Mouse (Mus musculus) retina, postnatal 7 days (tissue): ENCODE data around the gene Prss21.

Experiments
- DNase-seq: peaks from one replicate; pipeline ENCODE4 v3.0.0-alpha.2; 2012; ENCODE audit warnings: low read depth, low spot score

The Prss21 gene

DNA sequence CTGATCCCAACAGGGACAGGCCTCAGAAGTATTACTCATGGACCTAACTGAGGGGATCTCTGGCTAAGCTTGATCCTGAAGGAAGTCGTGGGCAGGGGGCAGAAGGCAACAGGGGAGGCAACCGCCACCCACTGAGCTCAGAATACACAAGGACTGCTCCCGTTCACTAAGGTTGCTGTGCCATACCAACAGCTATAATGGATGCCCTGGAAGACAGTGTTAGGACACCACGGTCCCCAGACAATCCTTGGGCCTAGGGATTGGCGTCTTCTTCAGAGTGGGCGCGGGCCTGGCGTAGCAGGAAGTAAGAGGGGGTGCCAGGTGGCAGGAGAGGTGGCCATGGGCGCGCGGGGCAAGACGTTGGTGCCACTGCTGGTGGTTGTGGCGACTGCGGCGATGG lies at the start of gene Prss21:
Prss21 (plus strand) TSS at position 301 of the 400 bp plus-strand sequence.
- DNase-seq: no peak

DNA sequence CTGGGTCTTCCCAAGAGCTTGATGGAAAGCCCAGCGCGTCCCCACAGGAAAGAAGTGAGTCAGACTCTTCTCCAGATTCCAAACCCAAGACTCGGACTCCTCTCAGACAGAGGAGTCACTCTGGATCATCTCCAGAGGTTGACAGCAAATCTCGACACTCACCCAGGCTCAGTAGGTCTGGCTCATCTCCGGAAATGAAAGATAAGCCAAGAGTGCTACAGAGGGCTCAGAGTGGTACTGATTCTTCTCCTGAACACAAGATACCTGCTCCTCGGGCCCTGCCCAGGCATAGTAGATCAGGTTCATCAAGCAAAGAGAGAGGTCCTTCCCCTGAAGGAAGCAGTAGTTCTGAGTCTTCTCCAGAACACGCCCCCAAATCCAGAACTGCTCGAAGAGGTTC lies 49.3 kb upstream of the Prss21 start:
- DNase-seq: no peak

DNA sequence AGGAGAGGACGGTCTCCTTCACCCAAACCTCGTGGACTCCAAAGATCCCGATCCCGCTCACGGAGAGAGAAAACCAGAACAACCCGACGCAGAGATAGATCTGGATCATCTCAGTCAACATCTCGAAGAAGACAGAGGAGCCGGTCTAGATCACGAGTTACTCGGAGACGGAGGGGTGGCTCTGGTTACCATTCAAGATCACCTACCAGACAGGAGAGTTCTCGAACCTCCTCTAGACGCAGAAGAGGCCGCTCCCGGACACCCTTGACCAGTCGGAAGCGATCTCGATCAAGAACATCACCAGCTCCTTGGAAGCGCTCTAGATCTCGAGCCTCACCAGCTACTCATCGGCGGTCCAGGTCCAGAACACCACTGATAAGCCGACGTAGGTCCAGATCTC lies 48.6 kb upstream of the Prss21 start:
- no peak for DNase-seq

DNA sequence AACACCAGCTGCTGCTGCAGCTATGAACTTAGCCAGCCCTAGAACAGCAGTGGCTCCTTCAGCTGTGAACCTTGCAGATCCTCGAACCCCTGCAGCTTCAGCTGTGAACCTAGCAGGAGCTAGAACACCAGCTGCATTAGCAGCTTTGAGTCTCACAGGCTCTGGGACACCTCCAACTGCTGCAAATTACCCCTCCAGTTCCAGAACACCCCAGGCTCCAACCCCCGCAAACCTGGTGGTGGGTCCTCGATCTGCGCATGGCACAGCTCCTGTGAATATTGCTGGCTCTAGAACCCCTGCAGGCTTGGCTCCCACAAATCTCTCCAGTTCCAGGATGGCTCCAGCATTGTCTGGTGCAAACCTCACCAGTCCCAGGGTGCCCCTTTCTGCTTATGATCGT lies 47.1 kb upstream of the Prss21 start:
- DNase-seq: no peak

DNA sequence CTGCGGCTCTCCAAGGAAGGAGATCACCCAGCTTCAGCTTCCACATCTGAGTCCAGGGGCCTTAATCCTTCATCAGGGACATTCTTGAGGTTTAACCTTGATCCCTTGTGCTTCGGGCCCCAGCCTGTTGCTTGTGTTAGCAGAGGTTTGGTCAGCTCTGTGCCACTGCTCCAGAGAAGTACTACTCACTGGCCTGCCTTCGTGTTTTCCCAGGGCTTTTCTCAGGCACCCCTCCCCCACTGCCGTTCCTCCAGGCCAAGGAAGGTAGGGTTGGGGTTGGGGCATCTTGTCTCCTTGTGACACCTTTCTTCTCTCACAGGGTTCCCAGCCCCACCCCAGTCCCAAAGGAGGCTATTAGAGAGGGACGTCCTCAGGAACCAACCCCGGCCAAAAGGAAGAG lies 45.8 kb upstream of the Prss21 start:
- no peak for DNase-seq

DNA sequence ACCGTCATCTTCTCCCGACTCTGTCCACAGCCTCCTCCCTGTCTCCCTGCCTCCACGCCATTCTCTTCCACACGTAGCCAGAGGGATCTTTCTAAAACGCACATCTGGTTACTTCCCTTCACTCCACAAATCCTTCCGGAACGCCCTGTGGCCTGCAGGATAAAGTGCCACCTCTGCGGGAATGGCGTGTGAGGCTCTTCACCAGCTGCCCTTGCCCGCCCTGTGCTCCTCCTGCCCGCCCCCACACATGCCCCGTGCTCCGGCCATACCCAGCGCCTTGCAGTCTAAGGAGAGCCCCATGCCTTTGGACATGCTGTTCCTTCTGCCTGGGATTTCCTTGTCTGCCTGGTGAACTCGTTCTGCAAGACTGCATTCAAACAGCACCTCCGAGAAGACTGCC lies 44.8 kb upstream of the Prss21 start:
- DNase-seq: no peak

DNA sequence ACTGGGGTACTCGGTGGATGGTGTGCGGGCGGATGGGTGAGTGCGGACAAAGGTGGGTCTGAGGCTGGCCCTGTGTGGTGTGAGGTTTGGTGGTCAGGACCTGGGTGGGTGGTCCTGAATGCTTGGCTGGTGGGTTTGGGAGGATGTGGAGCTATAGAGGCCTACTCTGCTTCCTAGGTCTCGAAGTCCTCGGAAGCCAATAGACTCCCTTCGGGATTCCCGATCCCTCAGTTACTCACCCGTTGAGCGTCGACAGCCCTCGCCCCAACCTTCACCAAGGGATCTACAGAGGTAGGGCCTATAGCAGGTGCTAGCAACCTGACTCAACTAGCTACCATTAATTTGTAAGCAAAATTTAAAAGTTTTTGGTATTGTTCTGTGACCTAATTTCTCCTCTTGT lies 44.2 kb upstream of the Prss21 start:
- DNase-seq: no peak

DNA sequence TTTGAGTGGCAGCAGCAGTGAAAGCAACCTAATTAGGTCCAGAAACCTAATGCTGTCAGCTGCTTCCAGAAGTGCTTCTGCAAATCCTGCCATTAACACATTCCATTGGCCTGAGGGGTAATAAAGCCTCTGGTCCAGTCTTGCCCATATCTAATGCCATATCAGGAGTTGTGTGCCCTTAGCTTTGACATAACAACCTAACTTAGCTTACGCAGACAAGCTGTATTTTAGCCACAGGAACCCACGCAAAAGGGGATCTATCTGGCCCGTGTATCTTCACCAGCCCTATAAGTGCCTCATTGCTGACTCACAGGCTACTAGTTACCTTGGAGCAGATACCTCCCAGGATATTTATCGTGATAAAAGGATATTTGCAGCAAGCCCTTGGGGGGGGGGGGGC lies 42.3 kb upstream of the Prss21 start:
- no peak for DNase-seq

DNA sequence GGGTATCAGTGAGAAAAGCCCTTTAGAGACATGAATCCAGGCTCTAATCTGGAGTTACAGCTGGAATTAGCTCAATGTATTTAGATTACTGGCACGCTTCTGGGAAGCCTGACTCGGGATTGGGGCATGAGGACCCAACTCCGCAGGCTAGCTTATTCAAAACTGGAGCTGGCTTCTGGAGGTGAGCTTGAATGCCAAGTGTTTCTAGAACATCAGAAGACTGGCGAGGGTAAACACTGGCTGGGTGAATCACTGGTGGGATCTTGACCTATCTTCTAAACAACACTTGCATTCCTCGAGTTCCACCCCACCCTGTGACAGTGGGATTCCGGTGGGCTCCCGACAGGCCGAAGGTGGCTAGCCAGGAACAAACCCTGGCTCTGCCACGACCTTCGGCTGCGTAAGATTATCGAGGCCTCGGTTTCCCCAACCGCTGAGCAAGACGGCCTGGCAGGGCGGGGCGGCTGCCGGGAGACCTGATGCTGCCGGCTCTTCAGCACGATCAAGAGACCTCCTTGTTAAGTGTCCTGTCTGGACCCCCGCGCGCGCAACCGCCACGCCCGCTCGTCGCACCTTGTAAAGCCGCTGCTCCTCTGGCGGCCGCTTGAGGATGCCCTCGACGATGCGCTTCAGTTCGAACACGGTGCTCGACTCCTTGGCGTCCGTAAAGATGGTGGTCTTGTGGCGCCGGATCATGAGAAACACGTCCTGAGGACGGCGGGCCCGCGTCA lies 39.4 kb upstream of the Prss21 start:
- no peak for DNase-seq

DNA sequence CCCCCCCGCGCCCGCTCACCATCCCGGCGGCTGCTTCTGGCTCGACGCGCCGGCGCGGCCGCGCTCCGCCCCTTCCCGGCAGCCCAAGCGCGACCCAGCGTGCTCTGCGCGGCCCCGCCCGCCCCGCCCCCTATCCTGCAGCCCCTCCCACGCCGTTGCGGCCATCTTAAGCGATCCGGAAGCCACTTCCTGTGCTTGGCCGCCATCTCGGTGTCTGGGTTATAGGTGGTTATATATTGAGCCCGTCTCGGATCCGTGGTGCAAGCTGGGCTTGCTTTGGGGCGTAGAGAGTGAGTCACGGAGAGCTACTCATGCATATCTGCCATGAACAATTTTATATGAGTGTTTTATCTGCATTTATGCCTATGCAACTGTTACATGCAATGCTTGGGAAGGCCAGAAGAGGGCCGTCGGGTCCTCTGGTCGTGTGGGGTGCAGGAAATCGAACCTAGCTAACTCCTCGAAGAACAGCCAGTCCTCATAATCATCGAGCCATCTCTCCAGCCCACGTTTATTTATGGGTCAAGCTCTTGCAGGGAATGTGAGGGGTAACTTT lies 38.7 kb upstream of the Prss21 start, which contains the start of gene Elob:
Elob (minus strand) TSS at position 73 of the 556 bp plus-strand sequence.
- peak; percentile 84 for DNase-seq

DNA sequence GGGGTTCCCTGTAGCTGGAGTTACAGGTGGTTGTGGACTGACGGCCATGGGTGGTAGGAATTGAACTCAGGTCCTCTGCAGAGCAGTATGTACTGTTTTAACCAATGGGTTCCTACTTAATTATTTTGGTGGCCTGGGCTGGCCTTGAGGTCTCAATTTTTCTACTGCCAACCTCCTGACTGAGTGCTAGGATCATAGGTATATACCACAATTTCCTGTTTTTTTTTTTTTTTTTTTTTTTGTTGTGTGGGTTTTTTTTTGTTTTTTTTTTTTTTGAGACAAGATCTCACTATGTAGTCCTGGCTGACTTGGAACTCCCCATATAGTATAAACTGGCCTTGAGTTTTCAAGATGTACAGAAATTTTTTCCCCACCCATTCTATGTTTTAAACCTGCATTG lies 36.7 kb upstream of the Prss21 start:
- no peak for DNase-seq

DNA sequence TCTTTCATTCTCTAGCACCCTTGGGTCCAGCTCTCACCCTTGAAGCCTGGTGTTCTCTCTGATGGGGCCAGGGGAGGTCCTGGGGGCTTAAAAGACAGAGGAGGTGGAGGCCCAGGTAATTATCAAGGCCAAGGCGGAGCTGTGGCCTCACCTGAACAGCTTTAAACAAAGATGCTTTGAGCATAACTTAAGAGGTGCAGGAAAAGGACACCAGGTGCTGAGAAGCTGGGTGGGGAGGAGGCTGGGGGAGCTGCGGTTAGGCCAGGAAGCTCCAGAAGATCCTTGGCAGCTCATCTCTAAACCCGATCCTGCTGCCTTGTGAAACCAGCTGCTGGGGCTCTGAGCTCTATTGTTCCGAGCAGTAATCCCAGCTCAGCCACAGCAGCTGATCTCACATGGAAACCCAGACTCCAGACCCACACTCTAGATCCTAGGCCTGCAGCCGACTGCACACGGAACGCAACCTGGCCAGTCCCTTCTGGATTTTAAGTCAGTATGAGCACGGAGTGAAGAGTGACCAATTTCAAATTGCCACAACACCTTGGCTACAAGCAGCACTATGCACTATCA lies 31.8 kb upstream of the Prss21 start, which contains the start of gene Prss33:
Prss33 (minus strand) TSS at position 51 of the 570 bp plus-strand sequence.
- DNase-seq: peak; percentile 55

DNA sequence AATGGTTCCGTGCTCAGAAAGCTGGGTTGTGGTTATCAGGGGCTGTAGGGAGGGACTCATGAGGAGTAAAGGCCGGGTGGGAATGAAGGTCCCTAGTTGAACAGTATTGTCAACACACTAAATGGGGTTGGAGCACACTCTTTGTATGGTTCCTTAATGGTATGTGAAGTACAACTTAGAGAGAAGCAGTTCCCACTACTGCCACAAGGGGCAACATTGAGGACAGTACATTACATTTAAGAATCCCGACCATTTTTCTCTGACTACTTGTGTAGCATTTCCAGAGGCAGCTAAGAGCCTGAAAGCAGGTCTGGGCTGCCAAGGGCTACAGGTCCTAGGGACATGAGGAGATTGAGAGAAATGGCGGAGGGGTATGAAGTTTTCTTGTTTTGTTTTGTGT lies 26.7 kb upstream of the Prss21 start:
- DNase-seq: peak; percentile 41

DNA sequence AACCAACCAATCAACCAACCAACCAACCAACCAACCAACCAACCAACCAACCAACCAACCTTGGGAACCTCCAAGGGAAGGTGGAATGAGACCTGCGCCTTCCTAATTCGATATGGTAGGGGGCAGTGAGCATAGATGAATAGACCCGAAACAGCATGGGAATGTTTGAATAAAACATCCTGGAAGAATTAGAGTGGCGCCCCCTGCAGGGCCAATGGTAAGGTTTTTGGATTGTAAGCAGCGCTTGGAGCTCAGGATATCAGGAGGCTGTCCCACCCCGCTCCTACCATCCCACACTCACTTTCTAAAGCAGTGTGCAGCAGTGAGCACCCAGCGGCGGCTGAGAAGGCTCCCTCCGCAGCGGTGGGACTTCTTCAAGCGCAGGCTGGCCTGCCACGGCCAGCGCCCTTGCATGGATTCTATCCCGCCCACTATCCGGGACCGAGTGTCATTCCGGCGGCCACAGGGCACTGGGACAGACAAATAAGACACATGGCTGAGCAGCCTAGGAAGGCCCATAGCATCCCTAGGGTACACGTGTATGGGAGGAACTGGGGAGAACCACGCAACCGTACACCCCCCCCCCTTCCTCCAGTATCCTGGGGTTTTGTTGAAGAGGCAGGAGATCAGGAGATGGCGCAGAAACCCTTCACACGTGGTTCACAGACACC lies 24.6 kb upstream of the Prss21 start:
- no peak for DNase-seq

DNA sequence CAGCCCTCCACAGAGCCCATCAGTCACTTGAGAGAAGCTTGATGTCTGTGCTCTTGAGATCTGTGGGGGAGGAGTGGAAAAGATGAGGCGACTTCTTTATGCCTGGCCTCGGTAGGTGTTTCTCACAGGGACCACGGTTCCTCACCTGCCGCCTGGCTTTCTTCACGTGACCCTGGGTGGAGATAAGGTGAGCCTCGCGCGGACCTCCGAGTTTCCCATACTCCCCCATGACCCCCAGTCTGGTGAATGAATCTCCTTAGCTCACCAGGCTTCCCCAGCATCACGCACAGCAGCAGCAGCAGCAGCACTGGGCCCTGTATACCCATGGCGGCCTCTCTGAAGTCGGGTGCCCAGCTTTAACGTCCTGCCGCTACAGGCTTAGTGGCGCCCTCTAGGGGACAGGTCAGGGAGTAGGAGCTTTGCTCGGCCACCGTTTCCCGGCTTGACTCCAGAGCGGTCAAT lies 24.0 kb upstream of the Prss21 start, which contains the start of the genes Prss32 and Prss41:
Prss32 (plus strand) TSS at position 44 of the 462 bp plus-strand sequence.
Prss41 (minus strand) TSS at position 361 of the 462 bp plus-strand sequence.
- DNase-seq: peak; percentile 35

DNA sequence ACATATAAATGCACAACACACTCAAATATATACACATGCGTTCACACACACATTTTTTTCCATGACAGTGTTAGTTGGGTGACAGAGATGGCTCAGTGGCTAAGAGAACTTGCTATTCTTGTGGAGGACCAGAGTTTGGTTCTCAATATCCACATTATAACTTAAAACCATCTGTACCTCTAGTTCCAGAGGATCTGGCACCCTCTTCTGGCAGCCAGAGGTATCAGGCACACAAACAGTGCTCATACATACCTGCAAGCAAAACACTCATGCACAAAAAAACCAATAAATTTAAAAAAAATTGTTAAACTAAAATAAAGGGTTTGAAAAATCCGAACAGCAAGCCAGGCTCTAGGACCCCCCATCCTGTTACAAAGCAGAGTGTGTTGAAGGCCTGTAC lies 17.8 kb upstream of the Prss21 start:
- DNase-seq: no peak

DNA sequence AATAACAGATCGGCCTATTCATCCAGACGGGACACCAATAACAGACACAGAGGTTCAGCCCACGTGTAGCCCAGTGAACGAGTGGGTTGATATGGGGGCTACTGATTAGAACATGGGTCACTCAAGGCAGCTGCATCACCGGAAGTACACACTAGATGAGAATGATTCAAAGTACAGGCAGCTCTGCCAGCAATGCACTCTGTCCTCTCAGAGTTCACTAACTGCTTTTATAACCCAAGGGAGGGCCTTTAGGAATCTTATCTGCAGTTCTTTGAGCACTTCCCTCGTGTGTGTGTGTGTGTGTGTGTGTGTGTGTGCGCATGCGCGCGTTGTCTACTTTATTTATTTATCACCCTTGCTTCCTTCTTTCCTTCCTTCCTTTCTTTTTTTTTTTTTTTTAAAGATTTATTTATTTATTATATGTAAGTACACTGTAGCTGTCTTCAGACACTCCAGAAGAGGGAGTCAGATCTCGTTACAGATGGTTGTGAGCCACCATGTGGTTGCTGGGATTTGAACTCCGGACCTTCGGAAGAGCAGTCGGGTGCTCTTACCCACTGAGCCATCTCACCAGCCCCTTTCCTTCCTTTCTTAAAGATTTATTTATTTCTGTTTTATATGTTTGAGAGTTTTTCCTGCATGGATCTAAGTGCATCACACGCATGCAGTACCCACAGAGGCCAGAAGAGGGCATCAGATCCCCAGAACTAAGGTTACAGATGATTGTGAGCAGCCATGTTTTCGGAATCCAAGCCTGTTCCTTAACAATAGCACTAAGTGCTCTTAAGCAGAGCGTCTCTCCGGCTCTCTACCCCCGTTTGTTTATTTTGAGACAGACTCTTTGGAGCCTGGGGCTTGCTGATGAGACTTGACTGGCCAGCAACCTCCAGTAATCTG lies 16.8 kb upstream of the Prss21 start:
- DNase-seq: peak; percentile 58

DNA sequence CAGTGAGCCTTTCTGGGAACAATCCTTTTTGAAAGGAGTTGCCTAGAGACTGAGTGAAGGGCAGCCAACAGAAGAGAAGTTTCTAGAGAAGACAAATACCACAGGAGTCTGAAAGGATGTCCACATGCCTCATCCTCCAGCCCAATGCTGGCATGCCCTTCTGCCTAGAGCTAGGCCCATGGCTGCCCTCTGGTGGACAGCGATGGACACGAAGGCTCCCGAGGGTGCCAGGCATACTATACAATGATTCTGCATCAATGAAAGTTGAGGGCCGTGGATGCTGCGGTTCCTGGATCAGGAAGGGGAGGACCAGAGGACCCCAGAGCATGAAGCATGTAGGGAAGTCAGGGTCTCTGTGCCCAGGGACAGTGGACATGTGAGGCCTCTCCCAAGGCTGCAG lies 14.6 kb upstream of the Prss21 start:
- DNase-seq: peak; percentile 38

DNA sequence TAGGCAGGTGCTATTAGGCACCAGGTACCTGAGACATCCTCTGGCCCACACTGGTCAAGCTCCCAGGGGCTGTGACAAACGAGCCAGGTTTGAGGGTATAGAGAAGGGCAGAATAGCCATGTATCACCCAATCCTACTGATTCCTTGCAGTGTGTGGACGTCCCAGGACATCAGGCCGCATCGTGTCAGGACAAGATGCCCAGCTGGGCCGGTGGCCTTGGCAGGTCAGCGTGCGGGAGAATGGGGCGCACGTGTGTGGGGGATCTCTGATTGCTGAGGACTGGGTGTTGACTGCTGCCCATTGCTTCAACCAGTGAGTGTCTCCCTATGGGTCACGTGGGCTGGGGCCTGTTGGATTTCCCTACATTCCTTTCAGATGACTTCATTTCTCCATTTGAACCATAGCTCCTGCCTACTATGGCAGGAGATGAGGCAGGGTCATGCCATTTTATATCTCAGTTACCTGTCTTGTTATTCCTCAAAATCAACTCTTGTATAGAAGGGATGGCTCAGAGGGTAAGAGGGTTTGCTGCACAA lies 13.6 kb upstream of the Prss21 start:
- no peak for DNase-seq

DNA sequence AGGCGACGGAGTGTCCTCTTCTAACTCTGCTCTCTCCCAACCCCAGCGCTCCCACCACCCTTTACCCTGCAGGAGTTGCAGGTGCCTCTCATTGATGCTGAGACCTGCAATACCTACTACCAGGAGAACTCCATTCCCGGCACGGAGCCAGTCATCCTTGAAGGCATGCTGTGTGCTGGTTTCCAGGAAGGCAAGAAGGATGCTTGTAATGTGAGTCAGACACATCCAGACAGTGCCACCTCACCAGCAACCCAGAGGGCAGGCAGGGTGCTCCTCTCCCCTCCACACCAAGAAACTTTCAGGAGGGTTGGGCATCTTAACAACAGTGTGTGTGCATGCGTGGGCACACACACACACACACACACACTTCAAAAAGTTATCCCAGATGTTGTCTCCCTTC lies 10.7 kb upstream of the Prss21 start:
- no peak for DNase-seq

DNA sequence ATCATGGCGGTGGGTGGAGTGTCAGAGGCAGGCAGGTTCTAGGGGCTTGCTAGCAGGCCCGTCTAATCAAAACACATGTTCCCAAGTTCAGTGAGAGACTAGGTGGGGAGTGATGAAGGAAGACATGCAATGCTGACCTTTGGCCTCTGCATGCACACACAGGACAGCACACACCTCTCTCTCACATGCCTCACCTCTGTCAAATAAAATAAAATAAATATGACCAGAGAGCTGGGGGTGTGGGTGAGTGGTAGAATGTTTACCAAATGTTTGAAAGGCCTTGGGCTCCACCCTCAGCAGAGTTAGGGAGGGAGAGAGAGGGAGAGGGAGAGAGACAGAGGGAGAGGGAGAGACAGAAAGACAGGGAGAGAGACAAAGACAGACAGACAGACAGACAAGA lies 9.9 kb upstream of the Prss21 start:
- DNase-seq: no peak
